In the genomic region with DNA sequence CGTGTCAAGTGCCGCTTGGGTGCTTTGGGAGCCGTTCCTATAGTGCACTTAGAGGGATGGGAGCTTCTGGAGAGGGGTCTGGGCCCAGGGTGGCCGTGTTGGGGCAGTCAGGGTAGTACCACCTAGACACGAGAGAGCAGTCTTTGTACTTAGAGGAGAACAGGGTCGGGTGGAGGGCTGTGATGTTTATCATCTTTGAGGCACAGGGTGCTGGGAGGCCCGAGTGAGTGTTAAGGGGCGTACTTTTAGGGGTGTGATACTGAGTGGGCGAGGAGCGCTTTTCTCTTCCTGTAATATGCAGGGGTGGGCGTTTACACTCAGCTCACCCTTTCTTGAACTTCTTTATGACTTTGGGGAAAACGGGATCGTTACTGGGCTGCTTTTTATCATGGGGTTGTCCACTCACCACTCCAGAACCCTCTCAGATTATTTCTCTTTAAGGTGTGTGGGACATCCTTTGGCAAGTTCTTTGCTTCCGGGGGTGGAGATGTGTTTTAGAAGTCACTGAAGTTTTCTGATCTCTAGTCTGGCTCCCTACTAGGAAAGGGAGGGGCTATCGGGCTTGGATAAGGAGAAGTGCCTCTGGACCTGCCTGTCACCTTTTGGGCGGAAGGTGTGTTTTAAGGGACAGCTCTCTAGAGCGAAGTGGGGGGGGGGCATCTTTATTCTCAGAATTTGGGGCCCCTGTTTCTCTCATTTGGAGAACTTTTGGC, we compare ENCODE assay signal across 8 mouse cellular contexts. TPM values are rescaled to one million over a fixed set of nuclear protein-coding genes. Genes with fewer than 3 reads are reported as not detected.
DNase-seq lines count a peak whose midpoint lies in the region; ATAC-seq lines count a peak whose summit lies in the region.

No protein-coding gene starts in this region.

- DNase-seq in left cerebral cortex, adult 18-20 months (ENCODE audit: low spot score in 2 of 2), result peak; percentile 36 to 47
- DNase-seq in left cerebral cortex, adult 11 months (ENCODE audit: low spot score), result no peak
- DNase-seq in T-cell, adult 2 months (ENCODE audit: low spot score), result peak; percentile 77
- DNase-seq in layer of hippocampus, postnatal 36 days, result no peak

- peak overlapping the region; percentile 99 for H3K27ac ChIP-seq in forebrain, embryonic 12.5 days
- H3K27ac ChIP-seq in liver, embryonic 15.5 days (replicated peaks), result peak overlapping the region; percentile 99
- peak overlapping the region; percentile 99 for H3K27ac ChIP-seq in neural tube, embryonic 14.5 days (ENCODE audit: low read depth, low read length)

- 4% methylated on average over 17 of the region's 17 CpGs for WGBS in forebrain, embryonic 12.5 days
- 2% methylated on average over 17 of the region's 17 CpGs for WGBS in liver, embryonic 15.5 days (ENCODE audit: insufficient replicate concordance)
- 2% methylated on average over 17 of the region's 17 CpGs for WGBS in neural tube, embryonic 14.5 days

- H3K4me1 ChIP-seq in forebrain, embryonic 12.5 days, result peaks cover 31% of the 10 kb centered on the region
- H3K4me1 ChIP-seq in liver, embryonic 15.5 days (replicated peaks), result peaks cover 58% of the 10 kb centered on the region
- peaks cover 11% of the 10 kb centered on the region for H3K4me1 ChIP-seq in neural tube, embryonic 14.5 days (ENCODE audit: control insufficient read depth, insufficient read depth, low read length)

- peak overlapping the region; percentile 87 for H3K9ac ChIP-seq in forebrain, embryonic 12.5 days
- peak overlapping the region; percentile 94 for H3K9ac ChIP-seq in liver, embryonic 15.5 days
- H3K9ac ChIP-seq in neural tube, embryonic 14.5 days (replicated peaks; ENCODE audit: low read depth, low read length), result peak overlapping the region; percentile 84

- no peaks in the 10 kb centered on the region for H3K9me3 ChIP-seq in forebrain, embryonic 12.5 days
- H3K9me3 ChIP-seq in liver, embryonic 15.5 days (replicated peaks), result no peaks in the 10 kb centered on the region
- H3K9me3 ChIP-seq in neural tube, embryonic 14.5 days (ENCODE audit: control insufficient read depth, low read length), result no peaks in the 10 kb centered on the region

- ATAC-seq in forebrain, embryonic 12.5 days (ENCODE audit: low FRiP score), result peak; percentile 77
- ATAC-seq in inflammation-experienced regulatory T-cells, adult 6 months, result peak; percentile 41
- ATAC-seq in liver, embryonic 15.5 days (ENCODE audit: insufficient read depth), result peak; percentile 54
- ATAC-seq in neural tube, embryonic 14.5 days (ENCODE audit: low read depth), result peak; percentile 74

- H3K4me3 ChIP-seq in forebrain, embryonic 12.5 days (replicated peaks), result peak overlapping the region; percentile 74
- H3K4me3 ChIP-seq in liver, embryonic 15.5 days (replicated peaks), result peak overlapping the region; percentile 92
- peak overlapping the region; percentile 58 for H3K4me3 ChIP-seq in neural tube, embryonic 14.5 days (ENCODE audit: low read depth, low read length)

- H3K4me2 ChIP-seq in forebrain, embryonic 12.5 days, result peak overlapping the region; percentile 76
- peak overlapping the region; percentile 89 for H3K4me2 ChIP-seq in liver, embryonic 15.5 days
- H3K4me2 ChIP-seq in neural tube, embryonic 14.5 days (ENCODE audit: low read depth, low read length), result peak overlapping the region; percentile 53

- no peaks in the 10 kb centered on the region for H3K27me3 ChIP-seq in forebrain, embryonic 12.5 days
- no peaks in the 10 kb centered on the region for H3K27me3 ChIP-seq in liver, embryonic 15.5 days
- no peaks in the 10 kb centered on the region for H3K27me3 ChIP-seq in neural tube, embryonic 14.5 days (ENCODE audit: control insufficient read depth, insufficient read depth, low read length)

- 0 out of 2 replicates have a peak, but pooled peaks cover 5% of the 10 kb centered on the region for H3K36me3 ChIP-seq in forebrain, embryonic 12.5 days (replicated peaks)
- no peaks in the 10 kb centered on the region for H3K36me3 ChIP-seq in liver, embryonic 15.5 days (replicated peaks)
- H3K36me3 ChIP-seq in neural tube, embryonic 14.5 days (ENCODE audit: control insufficient read depth, insufficient read depth, low read length), result no peaks in the 10 kb centered on the region

RNA-seq across cellular contexts. Expression of a gene that starts 1.0 kb away (rescaled TPM):
- total RNA-seq in left cerebral cortex, adult 18-20 months (2021), result 100 to 1,000 TPM; 103 to 113 TPM
- polyA plus RNA-seq in forebrain, embryonic 12.5 days (2016; fragmentation: Nextera tagmentation; extraction: Ambion mirVana), result 81.2 and 84.6 TPM in 2 replicates
- 10 to 100 TPM; 41.6 to 51.3 (median 43.1) TPM for polyA plus RNA-seq in inflammation-experienced regulatory T-cells, adult 6 months (2017; shearing (Covaris generic))
- polyA plus RNA-seq in liver, embryonic 15.5 days (2015; fragmentation: Nextera tagmentation; extraction: Ambion mirVana), result 26.4 and 28.3 TPM in 2 replicates
- polyA plus RNA-seq in neural tube, embryonic 14.5 days (2014; fragmentation: Nextera tagmentation; extraction: Ambion mirVana), result 44.1 and 51.4 TPM in 2 replicates
- 100 to 1,000 TPM in 1 of 2 experiments, 10 to 100 TPM in 1; 97.7 to 102 TPM for total RNA-seq in layer of hippocampus, postnatal 36 days (2021)

RNA-seq across cellular contexts. Expression of a gene that starts 39.3 kb away (rescaled TPM):
- 10 to 100 TPM; 30.5 to 33.0 TPM for total RNA-seq in left cerebral cortex, adult 18-20 months (2021)
- 38.7 and 39.6 TPM in 2 replicates for polyA plus RNA-seq in forebrain, embryonic 12.5 days (2016; fragmentation: Nextera tagmentation; extraction: Ambion mirVana)
- polyA plus RNA-seq in inflammation-experienced regulatory T-cells, adult 6 months (2017; shearing (Covaris generic)), result 10 to 100 TPM; 16.4 to 24.4 (median 21.4) TPM
- 15.7 and 17.3 TPM in 2 replicates for polyA plus RNA-seq in liver, embryonic 15.5 days (2015; fragmentation: Nextera tagmentation; extraction: Ambion mirVana)
- 27.2 TPM in 2 replicates for polyA plus RNA-seq in neural tube, embryonic 14.5 days (2014; fragmentation: Nextera tagmentation; extraction: Ambion mirVana)
- total RNA-seq in layer of hippocampus, postnatal 36 days (2021), result 10 to 100 TPM; 27.2 to 28.8 TPM

RNA-seq across cellular contexts. Expression of a gene that starts 39.4 kb away (rescaled TPM):
- total RNA-seq in left cerebral cortex, adult 18-20 months (2021), result 100 to 1,000 TPM; 750 TPM
- 58.1 and 58.2 TPM in 2 replicates for polyA plus RNA-seq in forebrain, embryonic 12.5 days (2016; fragmentation: Nextera tagmentation; extraction: Ambion mirVana)
- 100 to 1,000 TPM; 155 to 246 (median 192) TPM for polyA plus RNA-seq in inflammation-experienced regulatory T-cells, adult 6 months (2017; shearing (Covaris generic))
- 76.3 and 93.4 TPM in 2 replicates for polyA plus RNA-seq in liver, embryonic 15.5 days (2015; fragmentation: Nextera tagmentation; extraction: Ambion mirVana)
- polyA plus RNA-seq in neural tube, embryonic 14.5 days (2014; fragmentation: Nextera tagmentation; extraction: Ambion mirVana), result 148 and 168 TPM in 2 replicates
- 100 to 1,000 TPM; 557 to 578 TPM for total RNA-seq in layer of hippocampus, postnatal 36 days (2021)

Comparison
In these comparisons a context has a peak if more than half of its experiments do, and no peak if none do; other contexts are left out.
1. DNase-seq: peak in left cerebral cortex, adult 18-20 months (2 of 2) and T-cell, adult 2 months (single experiment); none in left cerebral cortex, adult 11 months (single experiment) and layer of hippocampus, postnatal 36 days (0 of 2).
2. Peak in every context shown above with its lines, with median percentiles within 50 percentile points of each other: ATAC-seq, H3K27ac ChIP-seq, H3K4me2 ChIP-seq, H3K4me3 ChIP-seq and H3K9ac ChIP-seq.